Mouse (Mus musculus): Measurements from ENCODE around the gene Fance. TPM values are rescaled to one million over a fixed set of nuclear protein-coding genes. Genes with fewer than 3 reads are reported as not detected.

Fance gene
- polyA plus RNA-seq, 1 experiment from 2014 or later = 30.9 TPM

- Histone ChIP-seq H3K36me3 (replicated peaks) (peaks cover 26% of the 10 kb centered on the region), H3K4me3 (no peak overlapping the region), H3K4me1 (peaks cover 52% of the 10 kb centered on the region), H3K27me3 (replicated peaks; ENCODE audit: low read depth, poor library complexity, severe bottlenecking) (no peaks in the 10 kb centered on the region), H3K9me3 (no peaks in the 10 kb centered on the region), H3K27ac (replicated peaks) (peak overlapping the region; percentile 81; the same call in 1 of the 2 replicates)
- WGBS = 94% methylated on average over 17 of the region's 17 CpGs
- DNase-seq (ENCODE audit: low spot score) = no peak
Measured at GRCm38 (mm10) chr17:28298888-28299287, 14.4 kb upstream of the Fance start.

GRCm38 (mm10) chr17:28299669-28300320 is 13.5 kb upstream of the Fance start:
- no peaks in the 10 kb centered on the region for H3K27me3 ChIP-seq (replicated peaks; ENCODE audit: low read depth, poor library complexity, severe bottlenecking)
- peak; percentile 46 for DNase-seq (ENCODE audit: low spot score)
- peaks cover 26% of the 10 kb centered on the region for H3K36me3 ChIP-seq (replicated peaks)
- peak overlapping the region; percentile 81 for H3K27ac ChIP-seq (replicated peaks)
- H3K4me1 ChIP-seq = peaks cover 52% of the 10 kb centered on the region
- peak overlapping the region; percentile 27; the same call in 1 of the 2 replicates for H3K4me3 ChIP-seq
- 37% methylated on average over 11 of the region's 11 CpGs for WGBS
- H3K9me3 ChIP-seq = no peaks in the 10 kb centered on the region

GRCm38 (mm10) chr17:28300323-28300722 is 13.0 kb upstream of the Fance start:
- 28% methylated on average over 9 of the region's 9 CpGs for WGBS
- Histone ChIP-seq H3K27ac (replicated peaks) (peak overlapping the region; percentile 81), H3K36me3 (replicated peaks) (peaks cover 26% of the 10 kb centered on the region), H3K4me1 (peaks cover 52% of the 10 kb centered on the region), H3K9me3 (no peaks in the 10 kb centered on the region), H3K27me3 (replicated peaks; ENCODE audit: low read depth, poor library complexity, severe bottlenecking) (no peaks in the 10 kb centered on the region), H3K4me3 (peak overlapping the region; percentile 27; the same call in 1 of the 2 replicates)
- no peak for DNase-seq (ENCODE audit: low spot score)

- Histone ChIP-seq H3K36me3 (replicated peaks) (peaks cover 26% of the 10 kb centered on the region), H3K4me1 (peaks cover 48% of the 10 kb centered on the region), H3K27me3 (replicated peaks; ENCODE audit: low read depth, poor library complexity, severe bottlenecking) (no peaks in the 10 kb centered on the region), H3K4me3 (no peak overlapping the region), H3K27ac (replicated peaks) (peak overlapping the region; percentile 81), H3K9me3 (no peaks in the 10 kb centered on the region)
- DNase-seq (ENCODE audit: low spot score) = no peak
- 73% methylated on average over 3 of the region's 3 CpGs for WGBS
Measured at GRCm38 (mm10) chr17:28300850-28301249, 12.5 kb upstream of the Fance start.

- Histone ChIP-seq H3K4me3 (no peak overlapping the region), H3K4me1 (peaks cover 43% of the 10 kb centered on the region), H3K27ac (replicated peaks) (no peak overlapping the region), H3K9me3 (no peaks in the 10 kb centered on the region), H3K27me3 (replicated peaks; ENCODE audit: low read depth, poor library complexity, severe bottlenecking) (no peaks in the 10 kb centered on the region), H3K36me3 (replicated peaks) (0 out of 2 replicates have a peak, but pooled peaks cover 3% of the 10 kb centered on the region)
- 61% methylated on average over 10 of the region's 10 CpGs for WGBS
- DNase-seq (ENCODE audit: low spot score) = no peak
Measured at GRCm38 (mm10) chr17:28305172-28305571, 8.1 kb upstream of the Fance start.

GRCm38 (mm10) chr17:28308297-28309195 is 4.8 kb upstream of the Fance start:
- DNase-seq (ENCODE audit: low spot score) = peak; percentile 89
- no peaks in the 10 kb centered on the region for H3K27me3 ChIP-seq (replicated peaks; ENCODE audit: low read depth, poor library complexity, severe bottlenecking)
- H3K27ac ChIP-seq (replicated peaks) = peak overlapping the region; percentile 64
- 0 out of 2 replicates have a peak overlapping the region, but pooled peaks have one; percentile 12 for H3K4me3 ChIP-seq
- 18% methylated on average over 18 of the region's 18 CpGs for WGBS
- H3K9me3 ChIP-seq = no peaks in the 10 kb centered on the region
- peaks cover 35% of the 10 kb centered on the region for H3K4me1 ChIP-seq
- H3K36me3 ChIP-seq (replicated peaks) = no peaks in the 10 kb centered on the region

GRCm38 (mm10) chr17:28310831-28311230 is 2.5 kb upstream of the Fance start:
- WGBS = 88% methylated on average over 3 of the region's 3 CpGs
- Histone ChIP-seq H3K36me3 (replicated peaks) (peaks cover 5% of the 10 kb centered on the region), H3K27ac (replicated peaks) (no peak overlapping the region), H3K27me3 (replicated peaks; ENCODE audit: low read depth, poor library complexity, severe bottlenecking) (no peaks in the 10 kb centered on the region), H3K4me1 (peaks cover 40% of the 10 kb centered on the region), H3K4me3 (no peak overlapping the region), H3K9me3 (no peaks in the 10 kb centered on the region)
- no peak for DNase-seq (ENCODE audit: low spot score)

- DNase-seq (ENCODE audit: low spot score) = no peak
- H3K36me3 ChIP-seq (replicated peaks) = peaks cover 12% of the 10 kb centered on the region
Measured at GRCm38 (mm10) chr17:28311366-28312132, 1.8 kb upstream of the Fance start.

GRCm38 (mm10) chr17:28312232-28313211 is 797 bp upstream of the Fance start:
- DNase-seq (ENCODE audit: low spot score) = peak; percentile 58
- Histone ChIP-seq H3K4me1 (peaks cover 55% of the 10 kb centered on the region), H3K27me3 (replicated peaks; ENCODE audit: low read depth, poor library complexity, severe bottlenecking) (no peaks in the 10 kb centered on the region), H3K9me3 (no peaks in the 10 kb centered on the region), H3K27ac (replicated peaks) (peak overlapping the region; percentile 96), H3K36me3 (replicated peaks) (peaks cover 22% of the 10 kb centered on the region), H3K4me3 (peak overlapping the region; percentile 94)
- WGBS = 29% methylated on average over 17 of the region's 17 CpGs

More at GRCm38 (mm10) chr17:28311366-28312132, 1.8 kb upstream of the Fance start:
- Histone ChIP-seq H3K27me3 (replicated peaks; ENCODE audit: low read depth, poor library complexity, severe bottlenecking) (no peaks in the 10 kb centered on the region), H3K27ac (replicated peaks) (no peak overlapping the region; the same call in 1 of the 2 replicates), H3K9me3 (no peaks in the 10 kb centered on the region), H3K4me3 (no peak overlapping the region), H3K4me1 (peaks cover 47% of the 10 kb centered on the region)
- WGBS = 71% methylated on average over 5 of the region's 5 CpGs

GRCm38 (mm10) chr17:28313880-28314225 is 534 bp downstream of the Fance start:
- peaks cover 46% of the 10 kb centered on the region for H3K4me1 ChIP-seq
- WGBS = 3% methylated on average over 11 of the region's 11 CpGs
- H3K27ac ChIP-seq (replicated peaks) = peak overlapping the region; percentile 96
- H3K27me3 ChIP-seq (replicated peaks; ENCODE audit: low read depth, poor library complexity, severe bottlenecking) = no peaks in the 10 kb centered on the region
- no peak for DNase-seq (ENCODE audit: low spot score)
- peaks cover 35% of the 10 kb centered on the region for H3K36me3 ChIP-seq (replicated peaks)
- H3K4me3 ChIP-seq = peak overlapping the region; percentile 94
- no peaks in the 10 kb centered on the region for H3K9me3 ChIP-seq

- peak; percentile 30 for DNase-seq (ENCODE audit: low spot score)
- Histone ChIP-seq H3K4me3 (peak overlapping the region; percentile 38), H3K36me3 (replicated peaks) (peaks cover 50% of the 10 kb centered on the region)
Measured at GRCm38 (mm10) chr17:28315611-28316160, 2.4 kb downstream of the Fance start.

More at GRCm38 (mm10) chr17:28315611-28316160, 2.4 kb downstream of the Fance start:
- WGBS = 60% methylated on average over 20 of the region's 20 CpGs
- Histone ChIP-seq H3K27ac (replicated peaks) (peak overlapping the region; percentile 60; the same call in 1 of the 2 replicates), H3K4me1 (peaks cover 46% of the 10 kb centered on the region), H3K27me3 (replicated peaks; ENCODE audit: low read depth, poor library complexity, severe bottlenecking) (no peaks in the 10 kb centered on the region), H3K9me3 (no peaks in the 10 kb centered on the region)

Data from embryonic facial prominence, embryonic 10.5 days (tissue).